Mouse (Mus musculus): ENCODE measurements at regions not wholly inside any gene's neighbourhood (a gene's known extent, or its start where the extent isn't known, plus 50 kb on each side); places are given as distances from the start of the nearest gene placed in this dataset.

GRCm38 (mm10) chr14:114612400-114612799 lies 479.6 kb upstream of the Gpc5 start:
- no peak overlapping the region for H3K4me3 ChIP-seq (ENCODE audit: low read depth, low read length)
- no peaks in the 10 kb centered on the region for H3K9me3 ChIP-seq (replicated peaks; ENCODE audit: control insufficient read depth, low read length)
- H3K4me2 ChIP-seq (ENCODE audit: low read depth, low read length), result no peak overlapping the region
- H3K27ac ChIP-seq (ENCODE audit: low read length), result no peak overlapping the region
- H3K36me3 ChIP-seq (ENCODE audit: control insufficient read depth, insufficient read depth), result no peaks in the 10 kb centered on the region
- ATAC-seq (ENCODE audit: low read depth), result no peak
- no peaks in the 10 kb centered on the region for H3K27me3 ChIP-seq (ENCODE audit: control insufficient read depth, insufficient read depth, low read depth, low read length)
- H3K9ac ChIP-seq (ENCODE audit: low read depth, low read length), result no peak overlapping the region
- WGBS (ENCODE audit: insufficient replicate concordance), result 21% methylated on average over 1 of the region's 1 CpGs
- H3K4me1 ChIP-seq (ENCODE audit: control insufficient read depth, low read depth, low read length), result no peaks in the 10 kb centered on the region

- H3K36me3 ChIP-seq (ENCODE audit: control insufficient read depth, insufficient read depth), result no peaks in the 10 kb centered on the region
- no peak overlapping the region for H3K4me2 ChIP-seq (ENCODE audit: low read depth, low read length)
- H3K27ac ChIP-seq (ENCODE audit: low read length), result no peak overlapping the region
- ATAC-seq (ENCODE audit: low read depth), result no peak
- H3K9me3 ChIP-seq (replicated peaks; ENCODE audit: control insufficient read depth, low read length), result no peaks in the 10 kb centered on the region
- H3K4me3 ChIP-seq (ENCODE audit: low read depth, low read length), result no peak overlapping the region
- no peaks in the 10 kb centered on the region for H3K27me3 ChIP-seq (ENCODE audit: control insufficient read depth, insufficient read depth, low read depth, low read length)
- 56% methylated on average over 1 of the region's 1 CpGs for WGBS (ENCODE audit: insufficient replicate concordance)
- H3K9ac ChIP-seq (ENCODE audit: low read depth, low read length), result no peak overlapping the region
- H3K4me1 ChIP-seq (ENCODE audit: control insufficient read depth, low read depth, low read length), result no peaks in the 10 kb centered on the region
Observed at GRCm38 (mm10) chr14:114656636-114657035, 435.4 kb upstream of the Gpc5 start.

- no peak overlapping the region for H3K4me3 ChIP-seq (ENCODE audit: low read depth, low read length)
- 50% methylated on average over 2 of the region's 2 CpGs for WGBS (ENCODE audit: insufficient replicate concordance)
- H3K4me1 ChIP-seq (ENCODE audit: control insufficient read depth, low read depth, low read length), result no peaks in the 10 kb centered on the region
- H3K27ac ChIP-seq (ENCODE audit: low read length), result no peak overlapping the region
- H3K9ac ChIP-seq (ENCODE audit: low read depth, low read length), result no peak overlapping the region
- no peaks in the 10 kb centered on the region for H3K36me3 ChIP-seq (ENCODE audit: control insufficient read depth, insufficient read depth)
- no peaks in the 10 kb centered on the region for H3K9me3 ChIP-seq (replicated peaks; ENCODE audit: control insufficient read depth, low read length)
- no peak for ATAC-seq (ENCODE audit: low read depth)
- H3K4me2 ChIP-seq (ENCODE audit: low read depth, low read length), result no peak overlapping the region
- no peaks in the 10 kb centered on the region for H3K27me3 ChIP-seq (ENCODE audit: control insufficient read depth, insufficient read depth, low read depth, low read length)
Observed at GRCm38 (mm10) chr14:114662028-114662427, 430.0 kb upstream of the Gpc5 start.

GRCm38 (mm10) chr14:114685133-114685532 lies 406.9 kb upstream of the Gpc5 start:
- ATAC-seq (ENCODE audit: low read depth), result no peak
- no peaks in the 10 kb centered on the region for H3K27me3 ChIP-seq (ENCODE audit: control insufficient read depth, insufficient read depth, low read depth, low read length)
- no peak overlapping the region for H3K4me2 ChIP-seq (ENCODE audit: low read depth, low read length)
- WGBS (ENCODE audit: insufficient replicate concordance), result 53% methylated on average over 1 of the region's 1 CpGs
- no peaks in the 10 kb centered on the region for H3K36me3 ChIP-seq (ENCODE audit: control insufficient read depth, insufficient read depth)
- H3K9ac ChIP-seq (ENCODE audit: low read depth, low read length), result no peak overlapping the region
- no peaks in the 10 kb centered on the region for H3K4me1 ChIP-seq (ENCODE audit: control insufficient read depth, low read depth, low read length)
- H3K9me3 ChIP-seq (replicated peaks; ENCODE audit: control insufficient read depth, low read length), result no peaks in the 10 kb centered on the region
- no peak overlapping the region for H3K4me3 ChIP-seq (ENCODE audit: low read depth, low read length)
- H3K27ac ChIP-seq (ENCODE audit: low read length), result no peak overlapping the region

GRCm38 (mm10) chr14:114694930-114695329 lies 397.1 kb upstream of the Gpc5 start:
- H3K4me2 ChIP-seq (ENCODE audit: low read depth, low read length), result no peak overlapping the region
- WGBS (ENCODE audit: insufficient replicate concordance), result 36% methylated on average over 1 of the region's 1 CpGs
- H3K27me3 ChIP-seq (ENCODE audit: control insufficient read depth, insufficient read depth, low read depth, low read length), result no peaks in the 10 kb centered on the region
- no peaks in the 10 kb centered on the region for H3K4me1 ChIP-seq (ENCODE audit: control insufficient read depth, low read depth, low read length)
- H3K9ac ChIP-seq (ENCODE audit: low read depth, low read length), result no peak overlapping the region
- ATAC-seq (ENCODE audit: low read depth), result no peak
- H3K4me3 ChIP-seq (ENCODE audit: low read depth, low read length), result no peak overlapping the region
- no peaks in the 10 kb centered on the region for H3K9me3 ChIP-seq (replicated peaks; ENCODE audit: control insufficient read depth, low read length)
- no peak overlapping the region for H3K27ac ChIP-seq (ENCODE audit: low read length)
- H3K36me3 ChIP-seq (ENCODE audit: control insufficient read depth, insufficient read depth), result no peaks in the 10 kb centered on the region

GRCm38 (mm10) chr14:114697543-114697942 lies 394.5 kb upstream of the Gpc5 start:
- Histone ChIP-seq H3K4me3 (ENCODE audit: low read depth, low read length) (no peak overlapping the region), H3K4me2 (ENCODE audit: low read depth, low read length) (no peak overlapping the region), H3K27me3 (ENCODE audit: control insufficient read depth, insufficient read depth, low read depth, low read length) (no peaks in the 10 kb centered on the region), H3K9ac (ENCODE audit: low read depth, low read length) (no peak overlapping the region), H3K9me3 (replicated peaks; ENCODE audit: control insufficient read depth, low read length) (no peaks in the 10 kb centered on the region), H3K27ac (ENCODE audit: low read length) (no peak overlapping the region), H3K4me1 (ENCODE audit: control insufficient read depth, low read depth, low read length) (no peaks in the 10 kb centered on the region), H3K36me3 (ENCODE audit: control insufficient read depth, insufficient read depth) (no peaks in the 10 kb centered on the region)
- WGBS (ENCODE audit: insufficient replicate concordance), result 50% methylated on average over 4 of the region's 4 CpGs
- ATAC-seq (ENCODE audit: low read depth), result no peak

GRCm38 (mm10) chr14:114723080-114723479 lies 368.9 kb upstream of the Gpc5 start:
- H3K36me3 ChIP-seq (ENCODE audit: control insufficient read depth, insufficient read depth), result no peaks in the 10 kb centered on the region
- no peaks in the 10 kb centered on the region for H3K9me3 ChIP-seq (replicated peaks; ENCODE audit: control insufficient read depth, low read length)
- H3K9ac ChIP-seq (ENCODE audit: low read depth, low read length), result no peak overlapping the region
- H3K27me3 ChIP-seq (ENCODE audit: control insufficient read depth, insufficient read depth, low read depth, low read length), result no peaks in the 10 kb centered on the region
- no peak overlapping the region for H3K4me3 ChIP-seq (ENCODE audit: low read depth, low read length)
- H3K4me1 ChIP-seq (ENCODE audit: control insufficient read depth, low read depth, low read length), result no peaks in the 10 kb centered on the region
- no peak overlapping the region for H3K27ac ChIP-seq (ENCODE audit: low read length)
- no peak overlapping the region for H3K4me2 ChIP-seq (ENCODE audit: low read depth, low read length)
- 15% methylated on average over 1 of the region's 1 CpGs for WGBS (ENCODE audit: insufficient replicate concordance)
- no peak for ATAC-seq (ENCODE audit: low read depth)

- no peak for ATAC-seq (ENCODE audit: low read depth)
- Histone ChIP-seq H3K36me3 (ENCODE audit: control insufficient read depth, insufficient read depth) (no peaks in the 10 kb centered on the region), H3K4me3 (ENCODE audit: low read depth, low read length) (no peak overlapping the region), H3K4me1 (ENCODE audit: control insufficient read depth, low read depth, low read length) (no peaks in the 10 kb centered on the region), H3K27me3 (ENCODE audit: control insufficient read depth, insufficient read depth, low read depth, low read length) (no peaks in the 10 kb centered on the region), H3K9me3 (replicated peaks; ENCODE audit: control insufficient read depth, low read length) (no peaks in the 10 kb centered on the region), H3K9ac (ENCODE audit: low read depth, low read length) (no peak overlapping the region), H3K27ac (ENCODE audit: low read length) (no peak overlapping the region), H3K4me2 (ENCODE audit: low read depth, low read length) (no peak overlapping the region)
- WGBS (ENCODE audit: insufficient replicate concordance), result 67% methylated on average over 5 of the region's 5 CpGs
Observed at GRCm38 (mm10) chr14:114767323-114767722, 324.7 kb upstream of the Gpc5 start.

- no peaks in the 10 kb centered on the region for H3K9me3 ChIP-seq (replicated peaks; ENCODE audit: control insufficient read depth, low read length)
- H3K27me3 ChIP-seq (ENCODE audit: control insufficient read depth, insufficient read depth, low read depth, low read length), result no peaks in the 10 kb centered on the region
- ATAC-seq (ENCODE audit: low read depth), result no peak
- no peak overlapping the region for H3K9ac ChIP-seq (ENCODE audit: low read depth, low read length)
- H3K27ac ChIP-seq (ENCODE audit: low read length), result no peak overlapping the region
- H3K4me2 ChIP-seq (ENCODE audit: low read depth, low read length), result no peak overlapping the region
- H3K4me3 ChIP-seq (ENCODE audit: low read depth, low read length), result no peak overlapping the region
- 51% methylated on average over 2 of the region's 2 CpGs for WGBS (ENCODE audit: insufficient replicate concordance)
- no peaks in the 10 kb centered on the region for H3K36me3 ChIP-seq (ENCODE audit: control insufficient read depth, insufficient read depth)
- H3K4me1 ChIP-seq (ENCODE audit: control insufficient read depth, low read depth, low read length), result no peaks in the 10 kb centered on the region
Observed at GRCm38 (mm10) chr14:114776723-114777122, 315.3 kb upstream of the Gpc5 start.

- Histone ChIP-seq H3K4me2 (ENCODE audit: low read depth, low read length) (no peak overlapping the region), H3K27me3 (ENCODE audit: control insufficient read depth, insufficient read depth, low read depth, low read length) (no peaks in the 10 kb centered on the region), H3K9me3 (replicated peaks; ENCODE audit: control insufficient read depth, low read length) (no peaks in the 10 kb centered on the region), H3K27ac (ENCODE audit: low read length) (no peak overlapping the region), H3K36me3 (ENCODE audit: control insufficient read depth, insufficient read depth) (no peaks in the 10 kb centered on the region), H3K9ac (ENCODE audit: low read depth, low read length) (no peak overlapping the region), H3K4me1 (ENCODE audit: control insufficient read depth, low read depth, low read length) (no peaks in the 10 kb centered on the region), H3K4me3 (ENCODE audit: low read depth, low read length) (no peak overlapping the region)
- ATAC-seq (ENCODE audit: low read depth), result no peak
- 45% methylated on average over 3 of the region's 3 CpGs for WGBS (ENCODE audit: insufficient replicate concordance)
Observed at GRCm38 (mm10) chr14:114781821-114782220, 310.2 kb upstream of the Gpc5 start.

Data from liver, embryonic 16.5 days (tissue).